Mouse (Mus musculus): Measurements from ENCODE around the gene Arl15. TPM values are rescaled to one million over a fixed set of nuclear protein-coding genes. Genes with fewer than 3 reads are reported as not detected.

Gene Arl15
- polyA plus RNA-seq, 1 experiment: 0.19 TPM

- no peaks in the 10 kb centered on the region for H3K4me1 ChIP-seq
- TF ChIP-seq FLI1 (IDR thresholded peaks at IDR 0.05; ENCODE audit: low read length) (no peak), GATA1 (IDR thresholded peaks at IDR 0.05; ENCODE audit: borderline replicate concordance, low read length) (no peak)
- H3K27me3 ChIP-seq (replicated peaks): no peaks in the 10 kb centered on the region
- H3K9me3 ChIP-seq: peaks cover 53% of the 10 kb centered on the region
- no peak overlapping the region for H3K4me3 ChIP-seq (replicated peaks)
- H3K36me3 ChIP-seq (replicated peaks; ENCODE audit: low read length): peaks cover 11% of the 10 kb centered on the region
Observed at GRCm38 (mm10) chr13:114151698-114152069, 357.4 kb downstream of the Arl15 start.

GRCm38 (mm10) chr13:114156689-114157088 lies 362.4 kb downstream of the Arl15 start:
- no peaks in the 10 kb centered on the region for H3K27me3 ChIP-seq (replicated peaks)
- peaks cover 13% of the 10 kb centered on the region for H3K36me3 ChIP-seq (replicated peaks; ENCODE audit: low read length)
- H3K4me1 ChIP-seq: no peaks in the 10 kb centered on the region
- H3K4me3 ChIP-seq (replicated peaks): no peak overlapping the region
- TF ChIP-seq FLI1 (IDR thresholded peaks at IDR 0.05; ENCODE audit: low read length): no peak
- H3K9me3 ChIP-seq: peaks cover 36% of the 10 kb centered on the region

- TF ChIP-seq GATA1 (IDR thresholded peaks at IDR 0.05; ENCODE audit: borderline replicate concordance, low read length) (no peak), FLI1 (IDR thresholded peaks at IDR 0.05; ENCODE audit: low read length) (no peak)
- H3K27me3 ChIP-seq (replicated peaks): no peaks in the 10 kb centered on the region
- peaks cover 13% of the 10 kb centered on the region for H3K36me3 ChIP-seq (replicated peaks; ENCODE audit: low read length)
- no peak overlapping the region for H3K4me3 ChIP-seq (replicated peaks)
- no peaks in the 10 kb centered on the region for H3K4me1 ChIP-seq
- peaks cover 27% of the 10 kb centered on the region for H3K9me3 ChIP-seq
Observed at GRCm38 (mm10) chr13:114158111-114158730, 363.9 kb downstream of the Arl15 start.

- H3K9me3 ChIP-seq: peaks cover 20% of the 10 kb centered on the region
- H3K4me1 ChIP-seq: no peaks in the 10 kb centered on the region
- no peak overlapping the region for H3K4me3 ChIP-seq (replicated peaks)
- TF ChIP-seq FLI1 (IDR thresholded peaks at IDR 0.05; ENCODE audit: low read length) (no peak), GATA1 (IDR thresholded peaks at IDR 0.05; ENCODE audit: borderline replicate concordance, low read length) (no peak)
- H3K27me3 ChIP-seq (replicated peaks): no peaks in the 10 kb centered on the region
- peaks cover 7% of the 10 kb centered on the region for H3K36me3 ChIP-seq (replicated peaks; ENCODE audit: low read length)
Observed at GRCm38 (mm10) chr13:114159634-114160391, 365.5 kb downstream of the Arl15 start.

GRCm38 (mm10) chr13:114162753-114163152 lies 368.4 kb downstream of the Arl15 start:
- Histone ChIP-seq H3K27me3 (replicated peaks) (no peaks in the 10 kb centered on the region), H3K9me3 (peaks cover 19% of the 10 kb centered on the region), H3K4me1 (no peaks in the 10 kb centered on the region), H3K4me3 (replicated peaks) (no peak overlapping the region), H3K36me3 (replicated peaks; ENCODE audit: low read length) (no peaks in the 10 kb centered on the region)
- no peak for TF ChIP-seq FLI1 (IDR thresholded peaks at IDR 0.05; ENCODE audit: low read length)

- TF ChIP-seq GATA1 (IDR thresholded peaks at IDR 0.05; ENCODE audit: borderline replicate concordance, low read length): no peak
- no peak for TF ChIP-seq FLI1 (IDR thresholded peaks at IDR 0.05; ENCODE audit: low read length)
- no peak overlapping the region for H3K4me3 ChIP-seq (replicated peaks)
- no peaks in the 10 kb centered on the region for H3K27me3 ChIP-seq (replicated peaks)
- H3K36me3 ChIP-seq (replicated peaks; ENCODE audit: low read length): no peaks in the 10 kb centered on the region
- peaks cover 23% of the 10 kb centered on the region for H3K9me3 ChIP-seq
- no peaks in the 10 kb centered on the region for H3K4me1 ChIP-seq
Observed at GRCm38 (mm10) chr13:114165616-114166015, 371.3 kb downstream of the Arl15 start.

GRCm38 (mm10) chr13:114166439-114167183 lies 372.3 kb downstream of the Arl15 start:
- TF ChIP-seq GATA1 (IDR thresholded peaks at IDR 0.05; ENCODE audit: borderline replicate concordance, low read length) (no peak), FLI1 (IDR thresholded peaks at IDR 0.05; ENCODE audit: low read length) (no peak)
- Histone ChIP-seq H3K9me3 (peaks cover 23% of the 10 kb centered on the region), H3K36me3 (replicated peaks; ENCODE audit: low read length) (no peaks in the 10 kb centered on the region), H3K4me1 (no peaks in the 10 kb centered on the region), H3K4me3 (replicated peaks) (no peak overlapping the region), H3K27me3 (replicated peaks) (no peaks in the 10 kb centered on the region)

GRCm38 (mm10) chr13:114170061-114170460 lies 375.8 kb downstream of the Arl15 start:
- Histone ChIP-seq H3K9me3 (peaks cover 16% of the 10 kb centered on the region), H3K36me3 (replicated peaks; ENCODE audit: low read length) (no peaks in the 10 kb centered on the region)
- TF ChIP-seq FLI1 (IDR thresholded peaks at IDR 0.05; ENCODE audit: low read length) (no peak), GATA1 (IDR thresholded peaks at IDR 0.05; ENCODE audit: borderline replicate concordance, low read length) (no peak)

GRCm38 (mm10) chr13:114171465-114171864 lies 377.2 kb downstream of the Arl15 start:
- Histone ChIP-seq H3K27me3 (replicated peaks) (no peaks in the 10 kb centered on the region), H3K9me3 (peaks cover 11% of the 10 kb centered on the region), H3K4me1 (no peaks in the 10 kb centered on the region), H3K4me3 (replicated peaks) (no peak overlapping the region), H3K36me3 (replicated peaks; ENCODE audit: low read length) (no peaks in the 10 kb centered on the region)
- TF ChIP-seq FLI1 (IDR thresholded peaks at IDR 0.05; ENCODE audit: low read length) (no peak), GATA1 (IDR thresholded peaks at IDR 0.05; ENCODE audit: borderline replicate concordance, low read length) (no peak)

More at GRCm38 (mm10) chr13:114170061-114170460, 375.8 kb downstream of the Arl15 start:
- Histone ChIP-seq H3K4me1 (no peaks in the 10 kb centered on the region), H3K4me3 (replicated peaks) (no peak overlapping the region), H3K27me3 (replicated peaks) (no peaks in the 10 kb centered on the region)

GRCm38 (mm10) chr13:114188107-114188506 lies 393.8 kb downstream of the Arl15 start:
- TF ChIP-seq GATA1 (IDR thresholded peaks at IDR 0.05; ENCODE audit: borderline replicate concordance, low read length) (no peak), FLI1 (IDR thresholded peaks at IDR 0.05; ENCODE audit: low read length) (no peak)
- H3K4me1 ChIP-seq: no peaks in the 10 kb centered on the region
- H3K36me3 ChIP-seq (replicated peaks; ENCODE audit: low read length): no peaks in the 10 kb centered on the region
- peaks cover 23% of the 10 kb centered on the region; the same call in 1 of the 2 replicates for H3K9me3 ChIP-seq
- H3K4me3 ChIP-seq (replicated peaks): no peak overlapping the region
- H3K27me3 ChIP-seq (replicated peaks): no peaks in the 10 kb centered on the region
